Mouse (Mus musculus) heart, embryonic 13.5 days (tissue): ENCODE measurements around the gene Cfap70. TPM values are rescaled to one million over a fixed set of nuclear protein-coding genes. Genes with fewer than 3 reads are reported as not detected.

ENCODE experiments used
- polyA plus RNA-seq: library from polyadenylated mRNA; unstranded; fragments of >200 nt; fragmentation: Nextera tagmentation; extraction: Ambion mirVana; gene quantifications from 2 replicates; pipeline ENCODE4 v1.2.1, GENCODE M21; 2015

Cfap70 gene
- polyA plus RNA-seq, 1 experiment from 2014 or later: 0.09 TPM

Other genes starting within 250 kb of the Cfap70 start
- 0.17 and 0.18 TPM in 2 replicates for gene Kcnk16, start 183.0 kb downstream of the Cfap70 start, polyA plus RNA-seq
- gene Nudt13, start 157.5 kb downstream of the Cfap70 start, polyA plus RNA-seq: 13.9 and 16.3 TPM in 2 replicates
- gene Ecd, start 104.1 kb downstream of the Cfap70 start, polyA plus RNA-seq: 30.8 and 34.1 TPM in 2 replicates
- gene Fam149b, start 104.1 kb downstream of the Cfap70 start, polyA plus RNA-seq: 19.7 and 24.1 TPM in 2 replicates
- 89.4 and 106 TPM in 2 replicates for gene Dnajc9, start 63.3 kb downstream of the Cfap70 start, polyA plus RNA-seq
- 83.8 and 93.9 TPM in 2 replicates for gene Mrps16, start 58.6 kb downstream of the Cfap70 start, polyA plus RNA-seq
- 37.1 and 39.8 TPM in 2 replicates for gene Anxa7, start 27.9 kb upstream of the Cfap70 start, polyA plus RNA-seq
- gene Mss51, start 44.7 kb upstream of the Cfap70 start, polyA plus RNA-seq: 0.55 and 0.56 TPM in 2 replicates
- 29.3 and 33.0 TPM in 2 replicates for gene Ppp3cb, start 94.3 kb upstream of the Cfap70 start, polyA plus RNA-seq
- gene Usp54, start 188.8 kb upstream of the Cfap70 start, polyA plus RNA-seq: 3.9 and 5.5 TPM in 2 replicates
- 14.3 and 19.2 TPM in 2 replicates for gene Myoz1, start 204.3 kb upstream of the Cfap70 start, polyA plus RNA-seq
- gene Synpo2l, start 216.1 kb upstream of the Cfap70 start, polyA plus RNA-seq: 131 and 134 TPM in 2 replicates
- 68.8 and 69.5 TPM in 2 replicates for gene Sec24c, start 222.1 kb upstream of the Cfap70 start, polyA plus RNA-seq
- gene Fut11, start 242.7 kb upstream of the Cfap70 start, polyA plus RNA-seq: 15.3 and 17.4 TPM in 2 replicates